Mouse (Mus musculus): Measurements from ENCODE around the gene Ube3c.

Ube3c gene

GRCm38 (mm10) chr5:29676445-29676844 is 107.4 kb downstream of the Ube3c start:
- no peak for DNase-seq

GRCm38 (mm10) chr5:29685085-29685484 is 116.0 kb downstream of the Ube3c start:
- DNase-seq, result no peak

DNA sequence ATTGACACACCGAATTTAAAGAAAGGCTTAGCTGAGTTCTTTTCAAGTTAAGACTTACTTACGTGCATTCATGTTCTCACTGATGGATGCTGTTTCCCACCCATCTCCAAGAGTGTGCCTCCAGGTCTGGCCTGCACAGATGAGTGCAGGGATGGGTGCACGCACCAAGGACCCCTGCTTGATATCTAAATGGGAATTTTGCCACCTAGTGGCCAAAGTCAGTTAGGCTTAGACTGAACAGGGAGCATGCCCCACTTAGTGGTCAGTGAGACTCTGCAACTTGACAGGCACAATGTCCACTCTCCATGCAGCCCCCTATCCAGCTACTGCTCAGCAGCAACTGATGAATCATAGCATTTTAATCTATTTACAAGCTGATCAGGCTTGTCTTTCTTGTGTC is 118.6 kb downstream of the Ube3c start:
- peak in 1 of 2 experiments; percentile 24 for DNase-seq

DNA sequence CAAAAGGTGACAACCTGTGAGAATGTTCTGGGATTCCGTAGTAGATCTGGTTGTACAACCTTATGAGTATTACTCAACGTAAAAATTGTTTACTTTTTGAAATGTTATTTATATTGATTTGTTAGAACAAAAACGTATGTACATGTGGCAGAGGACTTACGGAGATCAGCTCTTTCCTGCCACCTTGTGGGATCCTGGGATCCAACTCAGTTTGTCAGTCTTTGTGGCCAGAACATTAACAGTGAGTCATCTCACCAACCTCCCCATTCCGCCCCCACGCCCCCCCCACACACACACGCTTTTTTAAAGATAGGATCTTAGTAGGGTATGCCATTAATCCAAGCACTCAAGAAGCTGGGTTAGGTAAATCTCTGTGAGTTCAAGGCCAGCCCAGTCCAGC is 119.3 kb downstream of the Ube3c start:
- no peak for DNase-seq

GRCm38 (mm10) chr5:29698493-29698892 is 129.5 kb downstream of the Ube3c start:
- DNase-seq, result peak; percentile 34 to 50

- no peak for DNase-seq
Measured at GRCm38 (mm10) chr5:29699520-29700202, 130.6 kb downstream of the Ube3c start.

DNA sequence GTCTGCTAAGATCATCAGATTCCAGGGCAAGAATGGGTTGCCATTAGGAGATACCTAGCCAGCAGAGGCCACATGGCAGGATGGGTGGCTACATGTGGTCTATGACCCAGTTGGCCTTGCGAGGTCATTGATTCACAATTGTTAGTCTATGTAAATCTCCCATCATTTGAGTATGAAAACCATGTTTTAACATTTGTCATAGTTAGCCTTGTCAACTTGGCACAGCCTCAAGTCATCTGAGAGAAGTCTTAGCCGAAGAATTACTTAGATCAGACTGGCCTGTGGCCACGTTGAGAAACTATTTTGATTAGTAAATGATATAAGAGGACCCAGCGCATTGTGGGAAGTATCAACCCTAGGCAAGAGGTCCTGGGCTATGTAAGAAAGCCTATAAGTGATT is 138.2 kb downstream of the Ube3c start:
- no peak for DNase-seq

DNA sequence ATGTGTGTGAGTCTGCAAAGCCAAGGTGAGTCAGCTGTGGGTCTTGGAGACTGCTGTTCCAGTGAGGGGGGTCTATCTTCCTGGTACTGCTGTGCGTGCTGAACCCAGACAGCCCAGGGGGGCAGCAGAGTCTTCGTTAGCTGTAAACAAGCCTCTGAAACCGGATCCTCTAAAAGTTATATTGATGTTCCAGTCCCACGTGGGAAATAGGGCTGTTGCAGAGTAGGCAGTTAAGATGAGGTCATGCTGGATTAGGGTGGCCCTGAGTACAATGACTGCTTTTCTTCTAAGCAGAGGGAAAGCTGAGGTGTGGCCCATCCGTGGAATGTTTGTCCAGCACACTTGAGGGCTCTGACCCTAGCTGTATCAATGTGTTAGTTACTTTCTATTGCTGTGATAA is 139.2 kb downstream of the Ube3c start:
- DNase-seq, result no peak

- DNase-seq, result no peak
Measured at GRCm38 (mm10) chr5:29711631-29712030, 142.6 kb downstream of the Ube3c start.

DNA sequence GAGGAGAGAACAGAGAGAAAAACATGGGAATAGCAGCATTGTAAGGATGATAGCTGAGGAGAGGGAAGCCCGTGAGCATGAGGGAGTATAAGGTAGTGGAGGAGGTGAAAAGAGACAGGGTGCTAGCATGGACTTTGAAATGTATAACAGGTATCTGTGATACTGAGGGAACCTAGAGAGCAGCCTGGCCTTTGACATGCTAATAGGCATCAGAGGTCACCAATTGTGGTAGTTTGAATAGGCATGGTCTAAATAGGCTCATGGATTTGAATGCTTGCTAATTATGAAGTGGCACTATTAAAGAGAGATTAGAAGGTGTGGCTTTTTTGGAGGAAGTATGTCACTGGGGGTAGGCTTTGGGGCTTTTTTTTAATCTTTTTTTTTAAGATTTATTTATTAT is 143.9 kb downstream of the Ube3c start:
- no peak for DNase-seq

DNA sequence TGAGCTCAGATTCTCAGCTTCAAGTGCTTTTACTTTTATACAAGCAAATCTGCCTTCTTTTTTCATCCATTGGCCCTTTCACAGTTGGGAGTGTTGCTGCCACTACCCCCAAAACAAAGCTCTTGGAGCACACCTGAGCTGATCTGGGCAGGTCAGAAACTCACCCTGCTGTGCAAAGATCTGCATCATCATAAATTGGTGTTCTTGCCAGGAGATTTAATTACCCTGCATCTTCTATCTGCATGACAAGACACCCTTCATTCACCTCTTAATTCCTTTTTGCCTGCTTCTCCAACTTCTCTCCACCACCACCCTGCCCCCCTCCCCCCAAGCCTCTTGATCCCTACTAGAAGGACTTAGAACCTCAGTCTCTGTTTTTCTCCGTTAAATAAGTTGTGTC is 152.1 kb downstream of the Ube3c start:
- no peak for DNase-seq

DNA sequence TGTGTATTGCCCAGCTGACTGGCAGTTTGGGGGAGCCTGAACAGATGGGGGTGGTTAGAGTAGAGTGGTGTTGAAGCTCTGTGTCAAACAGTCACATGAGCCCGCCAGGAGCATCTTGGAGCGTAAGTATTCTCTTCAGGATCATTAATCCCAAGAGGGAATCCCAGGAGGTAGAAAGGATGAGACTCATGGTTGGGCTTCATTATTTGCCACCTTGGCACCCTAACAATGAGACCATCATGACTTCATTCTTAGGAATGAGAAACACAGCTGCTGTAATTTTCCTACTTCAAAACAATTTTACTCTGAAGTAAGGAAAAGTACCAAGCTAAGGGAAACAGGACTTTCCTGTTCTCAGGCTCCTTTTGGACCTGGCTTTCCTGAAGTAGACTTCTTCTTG is 156.3 kb downstream of the Ube3c start:
- DNase-seq, result no peak
